Mouse (Mus musculus) kidney, adult 2 months (tissue): ENCODE measurements around the gene Art3. TPM values are rescaled to one million over a fixed set of nuclear protein-coding genes. Genes with fewer than 3 reads are reported as not detected.

Experiments
- DNase-seq: peaks from one replicate; pipeline ENCODE4 v3.0.0; 2021
- H3K27ac ChIP-seq: fragments of 200-500 bp; 2 replicates; pipeline ENCODE4 v1.5.1; 2012; ENCODE audit warnings: low read depth, low read length, control low read depth, inconsistent platforms; ENCODE audit not compliant: insufficient read depth
- H3K27me3 ChIP-seq: fragments of 200-500 bp; replicated peaks from 2 replicates; pipeline ENCODE4 v1.6.1; 2012; ENCODE audit warnings: mild to moderate bottlenecking, moderate library complexity, low read length, inconsistent platforms; ENCODE audit not compliant: control insufficient read depth, insufficient read depth
- H3K36me3 ChIP-seq: fragments of 200-500 bp; 2 replicates; pipeline ENCODE4 v1.6.1; 2012; ENCODE audit warnings: mild to moderate bottlenecking, moderate library complexity, low read length, inconsistent platforms; ENCODE audit not compliant: control insufficient read depth, insufficient read depth
- H3K4me1 ChIP-seq: fragments of 200-500 bp; 2 replicates; pipeline ENCODE4 v1.6.1; 2011; ENCODE audit warnings: low read length; ENCODE audit not compliant: control insufficient read depth, insufficient read depth
- H3K4me3 ChIP-seq: fragments of 200-500 bp; 2 replicates; pipeline ENCODE4 v1.5.1; 2011; ENCODE audit warnings: mild to moderate bottlenecking, low read depth, low read length, control low read depth; ENCODE audit not compliant: insufficient read depth
- CTCF ChIP-seq: fragments of 200-500 bp; conservative IDR thresholded peaks from 2 replicates; pipeline ENCODE4 v1.5.1; 2011; ENCODE audit warnings: low read depth, mild to moderate bottlenecking, control low read depth, low read length, moderate library complexity, mixed read lengths; ENCODE audit not compliant: insufficient read depth, insufficient read length
- POLR2A ChIP-seq: fragments of 200-500 bp; IDR thresholded peaks from one replicate; pipeline ENCODE4 v1.6.1; 2011; ENCODE audit warnings: low read depth, low read length, control low read depth
- WGBS: fragments of 180-500 bp; shearing (Covaris S2); methylation state at CpG from one replicate; pipeline ENCODE4 v1.1.7; 2018; 5-methylcytosine and 5-hydroxymethylcytosine counted together
- polyA plus RNA-seq: library from polyadenylated mRNA; depleted of rRNA; stranded (reverse); fragments of >200 nt; gene quantifications from 2 replicates; pipeline ENCODE4 v1.2.3, GENCODE M21; 2012

The Art3 gene
- polyA plus RNA-seq, 1 experiment = 8.8 TPM

GRCm38 (mm10) chr5:92302149-92302840, 29.3 kb upstream of the Art3 start:
- no peaks in the 10 kb centered on the region for H3K27me3 ChIP-seq
- no peak overlapping the region for H3K27ac ChIP-seq
- WGBS = 69% methylated on average over 13 of the region's 13 CpGs
- H3K4me1 ChIP-seq = no peaks in the 10 kb centered on the region
- TF ChIP-seq POLR2A (no peak), CTCF (no peak)
- no peak for DNase-seq
- no peak overlapping the region for H3K4me3 ChIP-seq
- H3K36me3 ChIP-seq = 0 out of 2 replicates have a peak, but pooled peaks cover 1% of the 10 kb centered on the region

GRCm38 (mm10) chr5:92304291-92304690, 27.3 kb upstream of the Art3 start:
- 0 out of 2 replicates have a peak, but pooled peaks cover 1% of the 10 kb centered on the region for H3K36me3 ChIP-seq
- H3K27ac ChIP-seq = no peak overlapping the region
- no peak overlapping the region for H3K4me3 ChIP-seq
- H3K4me1 ChIP-seq = no peaks in the 10 kb centered on the region
- H3K27me3 ChIP-seq = no peaks in the 10 kb centered on the region
- no peak for DNase-seq
- WGBS = 69% methylated on average over 3 of the region's 3 CpGs
- TF ChIP-seq CTCF (no peak), POLR2A (no peak)

GRCm38 (mm10) chr5:92309681-92310511, 21.7 kb upstream of the Art3 start, which contains the start of gene Sdad1:
TSS of gene Sdad1 (minus strand) at chr5:92310479.
- Histone ChIP-seq H3K27me3 (no peaks in the 10 kb centered on the region), H3K27ac (no peak within 1 kb of the TSS), H3K4me1 (no peaks in the 10 kb centered on the region; the same call in 1 of the 2 replicates), H3K4me3 (peak within 1 kb of the TSS; percentile 84), H3K36me3 (no peaks in the 10 kb centered on the region)
- DNase-seq = peak; percentile 97
- TF ChIP-seq POLR2A = peak; percentile 24
- TF ChIP-seq CTCF = peak; percentile 68
- WGBS = 3% methylated on average over 41 of the region's 41 CpGs

GRCm38 (mm10) chr5:92312046-92312715, 19.4 kb upstream of the Art3 start:
- TF ChIP-seq CTCF = peak; percentile 23; the same call in 1 of the 2 replicates
- no peak for TF ChIP-seq POLR2A
- Histone ChIP-seq H3K27me3 (no peaks in the 10 kb centered on the region), H3K36me3 (no peaks in the 10 kb centered on the region), H3K27ac (no peak overlapping the region), H3K4me1 (no peaks in the 10 kb centered on the region; the same call in 1 of the 2 replicates), H3K4me3 (no peak overlapping the region)
- WGBS = 9% methylated on average over 13 of the region's 13 CpGs
- DNase-seq = peak; percentile 91

GRCm38 (mm10) chr5:92313776-92314175, 17.9 kb upstream of the Art3 start:
- no peaks in the 10 kb centered on the region for H3K36me3 ChIP-seq
- H3K4me3 ChIP-seq = no peak overlapping the region
- H3K4me1 ChIP-seq = no peaks in the 10 kb centered on the region; the same call in 1 of the 2 replicates
- no peak for DNase-seq
- 50% methylated on average over 7 of the region's 7 CpGs for WGBS
- no peaks in the 10 kb centered on the region for H3K27me3 ChIP-seq
- TF ChIP-seq POLR2A = no peak
- TF ChIP-seq CTCF = no peak
- no peak overlapping the region for H3K27ac ChIP-seq

- 79% methylated on average over 7 of the region's 7 CpGs for WGBS
- H3K27me3 ChIP-seq = no peaks in the 10 kb centered on the region
- TF ChIP-seq CTCF (no peak), POLR2A (no peak)
Observed at GRCm38 (mm10) chr5:92318119-92318518, 13.5 kb upstream of the Art3 start.

More at GRCm38 (mm10) chr5:92318119-92318518, 13.5 kb upstream of the Art3 start:
- no peak for DNase-seq
- Histone ChIP-seq H3K36me3 (no peaks in the 10 kb centered on the region), H3K27ac (no peak overlapping the region), H3K4me1 (peaks cover 4% of the 10 kb centered on the region; the same call in 1 of the 2 replicates), H3K4me3 (no peak overlapping the region)
